Mouse (Mus musculus) embryonic fibroblast, embryonic 13.5 days (primary cell): ENCODE data around the gene Fam104a.

Experiments
- CTCF ChIP-seq: IDR thresholded peaks from 2 replicates; pipeline ENCODE4 v1.5.1; 2011; ENCODE audit warnings: mild to moderate bottlenecking, control low read depth, low read length, moderate library complexity, borderline replicate concordance; ENCODE audit not compliant: insufficient read depth
- POLR2A ChIP-seq: IDR thresholded peaks from 2 replicates; pipeline ENCODE4 v1.6.1; 2011; ENCODE audit warnings: low read depth, mild to moderate bottlenecking, control low read depth, low read length, moderate library complexity

DNA sequence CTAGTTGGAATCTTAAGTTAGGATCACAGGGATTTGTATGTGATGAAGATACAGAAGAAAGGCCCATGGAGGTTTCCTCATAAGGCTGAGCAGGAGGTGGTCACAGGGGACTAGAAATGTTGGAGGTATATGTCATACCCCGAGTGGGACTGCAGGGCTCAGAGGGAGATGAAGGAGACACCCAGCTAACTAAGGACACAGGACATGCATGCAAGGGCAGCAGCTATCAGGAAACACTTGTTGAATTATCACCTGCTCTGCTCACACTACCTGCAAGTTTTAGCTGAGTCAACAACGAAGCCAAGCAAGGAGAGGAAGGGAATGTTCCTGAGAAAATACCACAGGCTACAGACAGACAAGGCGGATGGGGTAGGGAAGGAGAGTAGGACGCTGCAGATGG lies 16.3 kb downstream of the Fam104a start:
- TF ChIP-seq CTCF (no peak), POLR2A (no peak)
